Mouse (Mus musculus) forebrain, embryonic 13.5 days (tissue): ENCODE measurements at regions not wholly inside any gene's neighbourhood (a gene's known extent, or its start where the extent isn't known, plus 50 kb on each side); places are given as distances from the start of the nearest gene placed in this dataset.

Experiments
- ATAC-seq: fragments of 200-750 bp; cut with Nextera tagmentation; 2 replicates; pipeline ENCODE4 v1.8.0; 2017
- H3K27ac ChIP-seq: fragments of 300-500 bp; sonication (generic); 2 replicates; pipeline ENCODE4 v1.5.1; 2015; ENCODE audit warnings: inconsistent platforms, mild to moderate bottlenecking, moderate library complexity
- H3K27me3 ChIP-seq: fragments of 300-500 bp; sonication (generic); 2 replicates; pipeline ENCODE4 v1.6.1; 2015; ENCODE audit warnings: mild to moderate bottlenecking, inconsistent platforms
- H3K36me3 ChIP-seq: fragments of 300-500 bp; sonication (generic); 2 replicates; pipeline ENCODE4 v1.6.1; 2015; ENCODE audit warnings: mild to moderate bottlenecking, inconsistent platforms; ENCODE audit not compliant: poor library complexity, severe bottlenecking
- H3K4me1 ChIP-seq: fragments of 300-500 bp; sonication (generic); 2 replicates; pipeline ENCODE4 v1.6.1; 2015; ENCODE audit warnings: inconsistent platforms
- H3K4me2 ChIP-seq: fragments of 300-500 bp; sonication (generic); 2 replicates; pipeline ENCODE4 v1.6.1; 2015; ENCODE audit warnings: inconsistent platforms, mild to moderate bottlenecking, moderate library complexity
- H3K4me3 ChIP-seq: fragments of 300-500 bp; sonication (generic); 2 replicates; pipeline ENCODE4 v1.5.1; 2015; ENCODE audit warnings: mild to moderate bottlenecking, inconsistent platforms
- H3K9ac ChIP-seq: fragments of 300-500 bp; sonication (generic); 2 replicates; pipeline ENCODE4 v1.6.1; 2015; ENCODE audit warnings: mild to moderate bottlenecking, inconsistent platforms
- H3K9me3 ChIP-seq: fragments of 300-500 bp; sonication (generic); replicated peaks from 2 replicates; pipeline ENCODE4 v1.6.1; 2016; ENCODE audit warnings: inconsistent platforms
- WGBS: fragments of 180-500 bp; shearing (Covaris S2); methylation state at CpG from one replicate; pipeline ENCODE4 v1.1.7; 2015; 5-methylcytosine and 5-hydroxymethylcytosine counted together

- ATAC-seq, result no peak
- Histone ChIP-seq H3K4me1 (no peaks in the 10 kb centered on the region), H3K27ac (no peak overlapping the region), H3K9me3 (no peaks in the 10 kb centered on the region), H3K27me3 (no peaks in the 10 kb centered on the region), H3K9ac (no peak overlapping the region), H3K4me2 (no peak overlapping the region), H3K4me3 (no peak overlapping the region), H3K36me3 (no peaks in the 10 kb centered on the region)
- 88% methylated on average over 5 of the region's 5 CpGs for WGBS
Measured at GRCm38 (mm10) chr11:6966968-6967367, 96.3 kb upstream of the Adcy1 start.

GRCm38 (mm10) chr11:6964524-6964923 is 98.8 kb upstream of the Adcy1 start:
- H3K4me2 ChIP-seq, result no peak overlapping the region
- H3K36me3 ChIP-seq, result no peaks in the 10 kb centered on the region
- no peak overlapping the region for H3K27ac ChIP-seq
- H3K4me1 ChIP-seq, result no peaks in the 10 kb centered on the region
- no peaks in the 10 kb centered on the region for H3K27me3 ChIP-seq
- H3K4me3 ChIP-seq, result no peak overlapping the region
- H3K9ac ChIP-seq, result no peak overlapping the region
- H3K9me3 ChIP-seq, result no peaks in the 10 kb centered on the region
- whole genome bisulfite sequencing, result 36% methylated on average over 2 of the region's 2 CpGs
- ATAC-seq, result no peak

GRCm38 (mm10) chr11:6963600-6963999 is 99.7 kb upstream of the Adcy1 start:
- no peak for ATAC-seq
- Histone ChIP-seq H3K4me1 (no peaks in the 10 kb centered on the region), H3K4me3 (no peak overlapping the region), H3K4me2 (no peak overlapping the region), H3K9me3 (no peaks in the 10 kb centered on the region), H3K9ac (no peak overlapping the region), H3K27me3 (no peaks in the 10 kb centered on the region), H3K27ac (no peak overlapping the region), H3K36me3 (no peaks in the 10 kb centered on the region)
- WGBS, result 88% methylated on average over 3 of the region's 3 CpGs

GRCm38 (mm10) chr11:6962786-6963575 is 100.3 kb upstream of the Adcy1 start:
- Histone ChIP-seq H3K27ac (no peak overlapping the region), H3K9ac (no peak overlapping the region), H3K4me3 (no peak overlapping the region), H3K4me1 (no peaks in the 10 kb centered on the region), H3K9me3 (no peaks in the 10 kb centered on the region), H3K4me2 (no peak overlapping the region), H3K36me3 (no peaks in the 10 kb centered on the region), H3K27me3 (no peaks in the 10 kb centered on the region)
- 76% methylated on average over 1 of the region's 1 CpGs for WGBS
- no peak for ATAC-seq

DNA sequence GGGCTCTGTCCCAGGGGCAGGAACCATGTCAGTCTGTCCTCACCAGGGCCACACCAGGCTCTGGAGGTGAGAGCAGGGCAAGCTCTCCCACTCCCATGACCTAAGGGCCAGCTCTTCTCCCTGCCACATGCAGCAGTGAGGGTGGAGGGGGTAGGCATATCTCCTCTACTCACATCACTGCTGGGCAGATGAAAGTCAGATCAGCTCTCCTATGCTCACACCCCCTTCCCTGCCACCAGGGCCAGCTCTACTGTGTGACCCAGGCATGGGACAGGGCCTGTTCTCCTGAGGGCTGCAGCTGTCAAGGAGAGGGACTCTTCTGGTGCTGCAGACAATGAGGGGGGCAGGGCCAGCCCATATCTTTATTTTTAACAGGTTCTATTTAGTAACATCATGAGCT is 101.0 kb upstream of the Adcy1 start:
- H3K4me2 ChIP-seq, result no peak overlapping the region

GRCm38 (mm10) chr11:6952787-6953186 is 110.5 kb upstream of the Adcy1 start:
- 92% methylated on average over 1 of the region's 1 CpGs for WGBS
- Histone ChIP-seq H3K4me2 (no peak overlapping the region), H3K36me3 (no peaks in the 10 kb centered on the region)

More for the DNA sequence above, 101.0 kb upstream of the Adcy1 start:
- Histone ChIP-seq H3K9me3 (no peaks in the 10 kb centered on the region), H3K4me1 (no peaks in the 10 kb centered on the region), H3K4me3 (no peak overlapping the region), H3K9ac (no peak overlapping the region), H3K36me3 (no peaks in the 10 kb centered on the region), H3K27ac (no peak overlapping the region), H3K27me3 (no peaks in the 10 kb centered on the region)
- ATAC-seq, result no peak

GRCm38 (mm10) chr11:6951361-6951760 is 111.9 kb upstream of the Adcy1 start:
- Histone ChIP-seq H3K9ac (no peak overlapping the region), H3K36me3 (no peaks in the 10 kb centered on the region), H3K4me1 (no peaks in the 10 kb centered on the region), H3K4me3 (no peak overlapping the region), H3K4me2 (no peak overlapping the region), H3K27ac (no peak overlapping the region), H3K27me3 (no peaks in the 10 kb centered on the region), H3K9me3 (no peaks in the 10 kb centered on the region)
- no peak for ATAC-seq

More at GRCm38 (mm10) chr11:6952787-6953186, 110.5 kb upstream of the Adcy1 start:
- H3K9ac ChIP-seq, result no peak overlapping the region
- ATAC-seq, result no peak
- H3K27ac ChIP-seq, result no peak overlapping the region
- no peaks in the 10 kb centered on the region for H3K9me3 ChIP-seq
- H3K4me1 ChIP-seq, result no peaks in the 10 kb centered on the region
- no peak overlapping the region for H3K4me3 ChIP-seq
- H3K27me3 ChIP-seq, result no peaks in the 10 kb centered on the region

DNA sequence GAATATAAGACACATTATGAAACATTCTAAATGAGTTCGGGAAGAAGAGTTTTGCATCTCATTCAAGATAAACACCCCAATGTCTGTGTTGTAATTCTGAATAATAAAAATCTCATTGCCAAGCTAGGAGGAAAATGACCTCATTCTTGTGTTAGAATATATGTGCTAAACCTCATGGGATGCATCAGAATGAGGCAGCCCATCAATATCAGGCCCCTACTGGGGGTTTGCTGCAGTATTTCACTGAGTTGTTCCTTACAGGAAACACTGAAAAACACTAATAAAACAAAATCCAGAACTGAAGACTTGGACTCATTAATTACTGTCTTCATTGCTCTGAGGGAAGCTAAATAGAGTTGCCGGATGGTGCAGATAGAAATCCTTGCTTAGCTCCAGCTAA is 111.6 kb upstream of the Gm11983 start:
- no peak for ATAC-seq
- no peaks in the 10 kb centered on the region for H3K27me3 ChIP-seq
- 92% methylated on average over 2 of the region's 2 CpGs for WGBS

GRCm38 (mm10) chr11:6934157-6934556 is 96.7 kb upstream of the Gm11983 start:
- no peak overlapping the region for H3K4me2 ChIP-seq
- H3K4me3 ChIP-seq, result no peak overlapping the region
- H3K27me3 ChIP-seq, result no peaks in the 10 kb centered on the region
- H3K9ac ChIP-seq, result no peak overlapping the region
- H3K4me1 ChIP-seq, result no peaks in the 10 kb centered on the region
- H3K27ac ChIP-seq, result no peak overlapping the region
- ATAC-seq, result no peak
- H3K9me3 ChIP-seq, result peaks cover 4% of the 10 kb centered on the region; the same call in 1 of the 2 replicates
- H3K36me3 ChIP-seq, result no peaks in the 10 kb centered on the region
- 98% methylated on average over 1 of the region's 1 CpGs for WGBS

More for the DNA sequence above, 111.6 kb upstream of the Gm11983 start:
- Histone ChIP-seq H3K4me2 (no peak overlapping the region), H3K9me3 (no peaks in the 10 kb centered on the region), H3K36me3 (no peaks in the 10 kb centered on the region), H3K4me1 (no peaks in the 10 kb centered on the region), H3K4me3 (no peak overlapping the region), H3K9ac (no peak overlapping the region), H3K27ac (no peak overlapping the region)

GRCm38 (mm10) chr11:6926036-6926435 is 88.6 kb upstream of the Gm11983 start:
- H3K4me1 ChIP-seq, result peaks cover 6% of the 10 kb centered on the region
- no peak overlapping the region for H3K27ac ChIP-seq
- H3K27me3 ChIP-seq, result no peaks in the 10 kb centered on the region
- no peaks in the 10 kb centered on the region for H3K9me3 ChIP-seq
- H3K9ac ChIP-seq, result no peak overlapping the region
- H3K36me3 ChIP-seq, result no peaks in the 10 kb centered on the region
- WGBS, result 80% methylated on average over 8 of the region's 8 CpGs
- no peak for ATAC-seq
- H3K4me2 ChIP-seq, result no peak overlapping the region
- no peak overlapping the region for H3K4me3 ChIP-seq

GRCm38 (mm10) chr11:6924476-6924875 is 87.0 kb upstream of the Gm11983 start:
- WGBS, result 42% methylated on average over 6 of the region's 6 CpGs
- no peak for ATAC-seq
- peaks cover 6% of the 10 kb centered on the region for H3K4me1 ChIP-seq
- no peaks in the 10 kb centered on the region for H3K36me3 ChIP-seq
- no peak overlapping the region for H3K9ac ChIP-seq
- H3K4me3 ChIP-seq, result no peak overlapping the region
- no peak overlapping the region for H3K4me2 ChIP-seq
- H3K9me3 ChIP-seq, result no peaks in the 10 kb centered on the region
- no peak overlapping the region for H3K27ac ChIP-seq
- no peaks in the 10 kb centered on the region for H3K27me3 ChIP-seq

- no peaks in the 10 kb centered on the region for H3K36me3 ChIP-seq
- no peaks in the 10 kb centered on the region for H3K27me3 ChIP-seq
- H3K9ac ChIP-seq, result no peak overlapping the region
- H3K4me1 ChIP-seq, result peaks cover 6% of the 10 kb centered on the region
- ATAC-seq, result 0 out of 2 replicates have a peak, but pooled peaks have one; percentile 41
- 10% methylated on average over 6 of the region's 6 CpGs for WGBS
- H3K4me2 ChIP-seq, result 0 out of 2 replicates have a peak overlapping the region, but pooled peaks have one; percentile 15
- H3K4me3 ChIP-seq, result no peak overlapping the region
- H3K9me3 ChIP-seq, result no peaks in the 10 kb centered on the region
- no peak overlapping the region for H3K27ac ChIP-seq
Measured at GRCm38 (mm10) chr11:6923917-6924316, 86.5 kb upstream of the Gm11983 start.

GRCm38 (mm10) chr11:6918546-6918945 is 81.1 kb upstream of the Gm11983 start:
- Histone ChIP-seq H3K4me1 (no peaks in the 10 kb centered on the region), H3K4me3 (no peak overlapping the region), H3K9me3 (peaks cover 6% of the 10 kb centered on the region; the same call in 1 of the 2 replicates), H3K4me2 (no peak overlapping the region), H3K36me3 (no peaks in the 10 kb centered on the region), H3K27ac (no peak overlapping the region), H3K27me3 (no peaks in the 10 kb centered on the region), H3K9ac (no peak overlapping the region)
- no peak for ATAC-seq
- 85% methylated on average over 1 of the region's 1 CpGs for WGBS
